Mouse (Mus musculus): Measurements from ENCODE around the gene Actn4. TPM values are rescaled to one million over a fixed set of nuclear protein-coding genes. Genes with fewer than 3 reads are reported as not detected.
A peak's percentile ranks its signal among the peaks of the same experiment; 100 is the strongest.
"Not testable (repeated sequence)": the region's sequence is repeated elsewhere in the genome, so short reads cannot be mapped to it uniquely, and the experiment has no call there.

Actn4 gene
- polyA plus RNA-seq, 1 experiment from 2014 or later, result 340 TPM

GRCm38 (mm10) chr7:28983849-28984248 is 21.7 kb upstream of the Actn4 start:
- 73% methylated on average over 4 of the region's 4 CpGs for WGBS
- no peak overlapping the region for H3K4me3 ChIP-seq (replicated peaks)
- H3K27me3 ChIP-seq (replicated peaks), result no peaks in the 10 kb centered on the region
- H3K9me3 ChIP-seq, result no peaks in the 10 kb centered on the region
- no peak for ATAC-seq
- H3K27ac ChIP-seq, result no peak overlapping the region
- peaks cover under 1% of the 10 kb centered on the region; the same call in 1 of the 2 replicates for H3K36me3 ChIP-seq
- no peak overlapping the region for H3K9ac ChIP-seq
- H3K4me1 ChIP-seq (replicated peaks), result peaks cover 14% of the 10 kb centered on the region
- H3K4me2 ChIP-seq (replicated peaks), result no peak overlapping the region

- Histone ChIP-seq H3K9ac (0 out of 2 replicates have a peak overlapping the region, but pooled peaks have one; percentile 68), H3K27ac (no peak overlapping the region), H3K4me1 (replicated peaks) (peaks cover 14% of the 10 kb centered on the region), H3K9me3 (no peaks in the 10 kb centered on the region), H3K4me2 (replicated peaks) (peak overlapping the region; percentile 89), H3K27me3 (replicated peaks) (no peaks in the 10 kb centered on the region), H3K36me3 (peaks cover 7% of the 10 kb centered on the region; the same call in 1 of the 2 replicates), H3K4me3 (replicated peaks) (no peak overlapping the region)
- ATAC-seq, result no peak
- WGBS, result 69% methylated on average over 11 of the region's 11 CpGs
Observed at GRCm38 (mm10) chr7:28983141-28983564, 21.0 kb upstream of the Actn4 start.

GRCm38 (mm10) chr7:28982274-28983013 is 20.3 kb upstream of the Actn4 start:
- H3K4me2 ChIP-seq (replicated peaks), result peak overlapping the region; percentile 89
- H3K27ac ChIP-seq, result peak overlapping the region; percentile 84
- H3K4me3 ChIP-seq (replicated peaks), result peak overlapping the region; percentile 69
- H3K9ac ChIP-seq, result peak overlapping the region; percentile 68
- H3K27me3 ChIP-seq (replicated peaks), result no peaks in the 10 kb centered on the region
- peaks cover 14% of the 10 kb centered on the region for H3K4me1 ChIP-seq (replicated peaks)
- H3K36me3 ChIP-seq, result peaks cover 14% of the 10 kb centered on the region
- WGBS, result 10% methylated on average over 19 of the region's 19 CpGs
- ATAC-seq, result peak; percentile 61
- H3K9me3 ChIP-seq, result no peaks in the 10 kb centered on the region

- Histone ChIP-seq H3K27me3 (replicated peaks) (no peaks in the 10 kb centered on the region), H3K9ac (peak within 1 kb of the TSS; percentile 68), H3K4me3 (replicated peaks) (peak within 1 kb of the TSS; percentile 69), H3K9me3 (no peaks in the 10 kb centered on the region), H3K4me2 (replicated peaks) (peak within 1 kb of the TSS; percentile 89), H3K36me3 (peaks cover 20% of the 10 kb centered on the region), H3K4me1 (replicated peaks) (peaks cover 14% of the 10 kb centered on the region), H3K27ac (peak within 1 kb of the TSS; percentile 84)
- peak; percentile 97 for ATAC-seq
- WGBS, result under 1% methylated on average over 36 of the region's 36 CpGs
Observed at GRCm38 (mm10) chr7:28981651-28982273, 19.6 kb upstream of the Actn4 start, which contains the start of the genes Eif3k and Map4k1. Gene Eif3k, minus strand, starts transcription at chr7:28981864. Gene Map4k1, plus strand, starts transcription at chr7:28982050.

- H3K4me2 ChIP-seq (replicated peaks), result no peak overlapping the region
- ATAC-seq, result no peak
- no peak overlapping the region for H3K9ac ChIP-seq
- H3K36me3 ChIP-seq, result peaks cover 35% of the 10 kb centered on the region
- H3K27ac ChIP-seq, result no peak overlapping the region
- H3K27me3 ChIP-seq (replicated peaks), result no peaks in the 10 kb centered on the region
- no peak overlapping the region for H3K4me3 ChIP-seq (replicated peaks)
- 84% methylated on average over 9 of the region's 9 CpGs for WGBS
- peaks cover 11% of the 10 kb centered on the region for H3K4me1 ChIP-seq (replicated peaks)
- H3K9me3 ChIP-seq, result no peaks in the 10 kb centered on the region
Observed at GRCm38 (mm10) chr7:28977556-28977955, 15.4 kb upstream of the Actn4 start.

- Histone ChIP-seq H3K4me1 (replicated peaks) (peaks cover 22% of the 10 kb centered on the region), H3K36me3 (peaks cover 34% of the 10 kb centered on the region), H3K27me3 (replicated peaks) (no peaks in the 10 kb centered on the region), H3K9ac (no peak overlapping the region), H3K27ac (no peak overlapping the region), H3K9me3 (no peaks in the 10 kb centered on the region), H3K4me3 (replicated peaks) (no peak overlapping the region), H3K4me2 (replicated peaks) (no peak overlapping the region)
- WGBS, result 80% methylated on average over 8 of the region's 8 CpGs
- ATAC-seq, result no peak
Observed at GRCm38 (mm10) chr7:28973025-28973424, 10.9 kb upstream of the Actn4 start.

GRCm38 (mm10) chr7:28972542-28972985 is 10.4 kb upstream of the Actn4 start:
- H3K36me3 ChIP-seq, result peaks cover 30% of the 10 kb centered on the region
- H3K27me3 ChIP-seq (replicated peaks), result no peaks in the 10 kb centered on the region
- H3K27ac ChIP-seq, result peak overlapping the region; percentile 85
- no peaks in the 10 kb centered on the region for H3K9me3 ChIP-seq
- 70% methylated on average over 8 of the region's 8 CpGs for WGBS
- H3K4me3 ChIP-seq (replicated peaks), result no peak overlapping the region
- no peak overlapping the region for H3K4me2 ChIP-seq (replicated peaks)
- no peak overlapping the region for H3K9ac ChIP-seq
- ATAC-seq, result no peak
- peaks cover 22% of the 10 kb centered on the region for H3K4me1 ChIP-seq (replicated peaks)

- ATAC-seq, result no peak
- Histone ChIP-seq H3K27me3 (replicated peaks) (no peaks in the 10 kb centered on the region), H3K9me3 (no peaks in the 10 kb centered on the region), H3K27ac (peak overlapping the region; percentile 85), H3K4me1 (replicated peaks) (peaks cover 22% of the 10 kb centered on the region), H3K4me3 (replicated peaks) (no peak overlapping the region), H3K9ac (no peak overlapping the region), H3K4me2 (replicated peaks) (0 out of 2 replicates have a peak overlapping the region, but pooled peaks have one; percentile 17), H3K36me3 (peaks cover 23% of the 10 kb centered on the region)
- 54% methylated on average over 6 of the region's 6 CpGs for WGBS
Observed at GRCm38 (mm10) chr7:28971770-28972269, 9.7 kb upstream of the Actn4 start.

GRCm38 (mm10) chr7:28971029-28971428 is 8.9 kb upstream of the Actn4 start:
- no peak overlapping the region for H3K4me3 ChIP-seq (replicated peaks)
- peak overlapping the region; percentile 85 for H3K27ac ChIP-seq
- 67% methylated on average over 7 of the region's 7 CpGs for WGBS
- H3K36me3 ChIP-seq, result peaks cover 16% of the 10 kb centered on the region
- H3K9ac ChIP-seq, result 0 out of 2 replicates have a peak overlapping the region, but pooled peaks have one; percentile 24
- peak; percentile 57 for ATAC-seq
- H3K4me1 ChIP-seq (replicated peaks), result peaks cover 22% of the 10 kb centered on the region
- peak overlapping the region; percentile 17; the same call in 1 of the 2 replicates for H3K4me2 ChIP-seq (replicated peaks)
- no peaks in the 10 kb centered on the region for H3K9me3 ChIP-seq
- no peaks in the 10 kb centered on the region for H3K27me3 ChIP-seq (replicated peaks)

GRCm38 (mm10) chr7:28969672-28970394 is 7.7 kb upstream of the Actn4 start:
- Histone ChIP-seq H3K9me3 (no peaks in the 10 kb centered on the region), H3K36me3 (peaks cover 16% of the 10 kb centered on the region), H3K4me2 (replicated peaks) (peak overlapping the region; percentile 15; the same call in 1 of the 2 replicates), H3K4me3 (replicated peaks) (no peak overlapping the region), H3K27me3 (replicated peaks) (no peaks in the 10 kb centered on the region), H3K4me1 (replicated peaks) (peaks cover 22% of the 10 kb centered on the region), H3K27ac (peak overlapping the region; percentile 85), H3K9ac (no peak overlapping the region)
- 42% methylated on average over 12 of the region's 12 CpGs for WGBS
- ATAC-seq, result peak; percentile 85

GRCm38 (mm10) chr7:28969271-28969670 is 7.1 kb upstream of the Actn4 start:
- no peaks in the 10 kb centered on the region for H3K9me3 ChIP-seq
- no peaks in the 10 kb centered on the region for H3K27me3 ChIP-seq (replicated peaks)
- H3K36me3 ChIP-seq, result peaks cover 16% of the 10 kb centered on the region
- no peak overlapping the region for H3K4me2 ChIP-seq (replicated peaks)
- H3K27ac ChIP-seq, result peak overlapping the region; percentile 85
- H3K4me1 ChIP-seq (replicated peaks), result peaks cover 22% of the 10 kb centered on the region
- no peak for ATAC-seq
- 85% methylated on average over 1 of the region's 1 CpGs for WGBS
- no peak overlapping the region for H3K9ac ChIP-seq
- no peak overlapping the region for H3K4me3 ChIP-seq (replicated peaks)

- WGBS, result 92% methylated on average over 8 of the region's 8 CpGs
- H3K9ac ChIP-seq; H3K4me3 ChIP-seq (replicated peaks); H3K36me3 ChIP-seq; H3K4me2 ChIP-seq (replicated peaks); H3K27me3 ChIP-seq (replicated peaks); ATAC-seq; H3K9me3 ChIP-seq; H3K27ac ChIP-seq: not testable (repeated sequence)
- peaks cover 24% of the 10 kb centered on the region for H3K4me1 ChIP-seq (replicated peaks)
Observed at GRCm38 (mm10) chr7:28968120-28968519, 6.0 kb upstream of the Actn4 start.
